Mouse (Mus musculus) cortical plate, adult 2 months (tissue): ENCODE results near the gene Vmn2r102.

ENCODE experiments used
- CTCF ChIP-seq: fragments of 200-500 bp; IDR thresholded peaks from 2 replicates; pipeline ENCODE4 v1.5.1; 2011; ENCODE audit warnings: mild to moderate bottlenecking, control low read depth, low read length; ENCODE audit not compliant: insufficient read depth; ENCODE audit errors: extremely low read depth
- POLR2A ChIP-seq: fragments of 200-500 bp; IDR thresholded peaks from 2 replicates; pipeline ENCODE4 v1.6.1; 2011; ENCODE audit warnings: mild to moderate bottlenecking, low read length, control low read depth; ENCODE audit not compliant: insufficient read depth; ENCODE audit errors: extremely low read depth

GRCm38 (mm10) chr17:19629328-19629727, 30.8 kb upstream of the Vmn2r102 start:
- TF ChIP-seq CTCF (no peak), POLR2A (no peak)
